Mouse (Mus musculus) myocyte (in vitro differentiated cells): ENCODE measurements around the gene Rpl37a.

Source experiments
- POLR2A ChIP-seq: IDR thresholded peaks from one replicate; pipeline ENCODE4 v1.6.1; 2011; ENCODE audit warnings: low read depth, mild to moderate bottlenecking, control low read depth, moderate library complexity; ENCODE audit not compliant: insufficient read length
- POLR2AphosphoS2 ChIP-seq: IDR thresholded peaks from one replicate; pipeline ENCODE4 v1.6.1; 2011; ENCODE audit warnings: low read depth, control low read depth; ENCODE audit not compliant: insufficient read length
- TCF12 ChIP-seq: IDR thresholded peaks from one replicate; pipeline ENCODE4 v1.6.1; 2011; ENCODE audit warnings: mild to moderate bottlenecking, control low read depth; ENCODE audit not compliant: poor library complexity, insufficient read depth, severe bottlenecking

DNA sequence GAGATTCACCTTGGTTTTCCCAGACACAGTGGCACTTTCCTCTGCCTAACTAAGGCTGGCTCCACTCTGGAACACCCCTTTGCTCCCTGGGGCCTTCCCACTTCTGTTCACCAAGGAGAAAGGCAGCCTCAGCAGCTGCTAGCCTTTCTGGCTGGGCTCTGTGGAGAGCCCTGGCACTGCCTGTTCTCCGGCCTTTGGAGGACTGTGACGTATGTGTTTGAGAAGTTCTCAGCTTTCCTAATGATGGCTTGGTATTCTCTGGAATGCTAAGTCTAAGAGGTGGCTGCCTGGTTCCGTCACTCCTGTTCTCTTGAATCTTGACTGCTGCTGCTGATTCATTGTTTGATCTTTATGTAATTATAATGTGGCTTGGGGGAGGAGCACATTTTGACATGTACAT lies 38.0 kb upstream of the Rpl37a start:
- TF ChIP-seq POLR2AphosphoS2 (no peak), POLR2A (no peak), TCF12 (no peak)
